35 mouse cellular contexts compared by ENCODE assay signal in genomic region chr1:22800276-22800675, GRCm38 (mm10). TPM values are rescaled to one million over a fixed set of nuclear protein-coding genes. Genes with fewer than 3 reads are reported as not detected.
DNase-seq lines count a peak whose midpoint lies in the region; ATAC-seq lines count a peak whose summit lies in the region.
"Had no signal": no experiment of that assay in that cellular context is flagged by ENCODE, and none has a peak within 500 bp of the region (broad histone marks: within the 10 kb centered on the region; RNA-seq: fewer than 3 reads in every experiment).

No protein-coding gene starts in this region.

- no peaks in the 10 kb centered on the region for H3K9me3 ChIP-seq in embryonic facial prominence, embryonic 14.5 days (ENCODE audit: control insufficient read depth, low read length)
- H3K9me3 ChIP-seq in embryonic facial prominence, embryonic 10.5 days, result no peaks in the 10 kb centered on the region
- H3K9me3 ChIP-seq in lung, embryonic 16.5 days (ENCODE audit: control insufficient read depth, low read length), result no peaks in the 10 kb centered on the region
- H3K9me3 ChIP-seq: embryonic facial prominence, embryonic 15.5 days; forebrain, embryonic 13.5 days; hindbrain, embryonic 12.5 days; limb, embryonic 12.5 days; neural tube, embryonic 12.5 days had no signal

- 66% methylated on average over 5 of the region's 5 CpGs for WGBS in embryonic facial prominence, embryonic 14.5 days
- 91% methylated on average over 5 of the region's 5 CpGs for WGBS in embryonic facial prominence, embryonic 10.5 days
- WGBS in lung, embryonic 16.5 days, result 32% methylated on average over 5 of the region's 5 CpGs

- no peaks in the 10 kb centered on the region for H3K36me3 ChIP-seq in embryonic facial prominence, embryonic 14.5 days (ENCODE audit: control insufficient read depth, insufficient read depth, low read length)
- H3K36me3 ChIP-seq in embryonic facial prominence, embryonic 10.5 days (replicated peaks), result no peaks in the 10 kb centered on the region
- H3K36me3 ChIP-seq in lung, embryonic 16.5 days (ENCODE audit: control insufficient read depth, insufficient read depth, low read length), result no peaks in the 10 kb centered on the region
- H3K36me3 ChIP-seq: embryonic facial prominence, embryonic 15.5 days; hindbrain, embryonic 12.5 days; limb, embryonic 12.5 days; neural tube, embryonic 12.5 days had no signal

- H3K4me3 ChIP-seq in embryonic facial prominence, embryonic 14.5 days (ENCODE audit: low read depth, low read length), result no peak overlapping the region
- no peak overlapping the region for H3K4me3 ChIP-seq in embryonic facial prominence, embryonic 10.5 days
- H3K4me3 ChIP-seq in lung, embryonic 16.5 days (ENCODE audit: low read length), result no peak overlapping the region
- H3K4me3 ChIP-seq: embryonic facial prominence, embryonic 15.5 days; forebrain, embryonic 13.5 days; hindbrain, embryonic 12.5 days; limb, embryonic 12.5 days; neural tube, embryonic 12.5 days had no signal

- no peak overlapping the region for H3K4me2 ChIP-seq in embryonic facial prominence, embryonic 14.5 days (ENCODE audit: low read depth, low read length)
- no peak overlapping the region for H3K4me2 ChIP-seq in lung, embryonic 16.5 days (ENCODE audit: low read depth, low read length)
- H3K4me2 ChIP-seq: embryonic facial prominence, embryonic 15.5 days; forebrain, embryonic 13.5 days; heart, embryonic 11.5 days; hindbrain, embryonic 12.5 days; limb, embryonic 12.5 days; liver, embryonic 11.5 days; midbrain, embryonic 11.5 days; neural tube, embryonic 12.5 days had no signal

- DNase-seq in embryonic facial prominence, embryonic 14.5 days (ENCODE audit: low spot score), result peak; percentile 58
- no peak for DNase-seq in embryonic facial prominence, embryonic 10.5 days (ENCODE audit: low spot score)
- DNase-seq in urinary bladder, adult 18-20 months (ENCODE audit: low spot score in 2 of 2), result peak; percentile 25 to 49
- no peak for DNase-seq in urinary bladder, adult 2 months (ENCODE audit: low spot score)
- DNase-seq in lung, postnatal 36 days, result peak; percentile 35
- DNase-seq: adrenal gland, postnatal 10 days; cerebellum, adult 18-20 months; cerebellum, postnatal 10 days; heart, adult 18-20 months; heart, postnatal 36 days; kidney, adult 8-10 months; kidney, postnatal 4 days; layer of hippocampus, adult 9-11 months; right cerebral cortex, adult 18-20 months; spleen, adult 18-20 months; thymus, adult 2 months; thymus, postnatal 4 days had no signal

- ATAC-seq in embryonic facial prominence, embryonic 14.5 days (ENCODE audit: low read depth), result no peak
- ATAC-seq in lung, embryonic 16.5 days (ENCODE audit: low read depth), result 0 out of 2 replicates have a peak, but pooled peaks have one; percentile 36
- no peak for ATAC-seq in cerebellum, adult (ENCODE audit: insufficient number of reproducible peaks, low FRiP score, low TSS enrichment)
- ATAC-seq in erythroid progenitor cell, adult 5-6 weeks (replicated peaks; ENCODE audit: low FRiP score, poor library complexity, severe bottlenecking), result no peak
- ATAC-seq: forebrain, embryonic 13.5 days; intestine, embryonic 16.5 days; midbrain, embryonic 16.5 days had no signal

- H3K27ac ChIP-seq in embryonic facial prominence, embryonic 14.5 days (replicated peaks; ENCODE audit: low read depth, low read length), result no peak overlapping the region
- H3K27ac ChIP-seq in embryonic facial prominence, embryonic 10.5 days (replicated peaks), result no peak overlapping the region
- H3K27ac ChIP-seq in lung, embryonic 16.5 days (ENCODE audit: low read length), result no peak overlapping the region
- H3K27ac ChIP-seq: embryonic facial prominence, embryonic 15.5 days; forebrain, embryonic 13.5 days; hindbrain, embryonic 12.5 days; kidney, postnatal 0 days; limb, embryonic 12.5 days; neural tube, embryonic 12.5 days had no signal

- H3K9ac ChIP-seq in embryonic facial prominence, embryonic 14.5 days (ENCODE audit: low read depth, low read length), result no peak overlapping the region
- no peak overlapping the region for H3K9ac ChIP-seq in lung, embryonic 16.5 days (ENCODE audit: low read length)
- H3K9ac ChIP-seq: embryonic facial prominence, embryonic 15.5 days; forebrain, embryonic 13.5 days; hindbrain, embryonic 12.5 days; limb, embryonic 12.5 days; neural tube, embryonic 12.5 days had no signal

- H3K27me3 ChIP-seq in embryonic facial prominence, embryonic 14.5 days (replicated peaks; ENCODE audit: control insufficient read depth, insufficient read depth, low read length), result no peaks in the 10 kb centered on the region
- H3K27me3 ChIP-seq in embryonic facial prominence, embryonic 10.5 days (replicated peaks; ENCODE audit: low read depth, poor library complexity, severe bottlenecking), result peaks cover 13% of the 10 kb centered on the region
- no peaks in the 10 kb centered on the region for H3K27me3 ChIP-seq in lung, embryonic 16.5 days (ENCODE audit: control insufficient read depth, insufficient read depth, low read depth, low read length)
- H3K27me3 ChIP-seq: CH12.LX; embryonic facial prominence, embryonic 15.5 days; forebrain, embryonic 13.5 days had no signal

- H3K4me1 ChIP-seq in embryonic facial prominence, embryonic 14.5 days (ENCODE audit: control insufficient read depth, insufficient read depth, low read length), result no peaks in the 10 kb centered on the region
- peaks cover 9% of the 10 kb centered on the region for H3K4me1 ChIP-seq in embryonic facial prominence, embryonic 10.5 days
- H3K4me1 ChIP-seq in lung, embryonic 16.5 days (replicated peaks; ENCODE audit: control insufficient read depth, insufficient read depth, low read length), result 0 out of 2 replicates have a peak, but pooled peaks cover 4% of the 10 kb centered on the region

RNA-seq across cellular contexts. Expression of gene Rims1, which starts 5.5 kb away (rescaled TPM):
- polyA plus RNA-seq in embryonic facial prominence, embryonic 14.5 days (2014; fragmentation: Nextera tagmentation; extraction: Ambion mirVana), result 2.1 and 2.9 TPM in 2 replicates
- polyA plus RNA-seq in embryonic facial prominence, embryonic 10.5 days (2016; fragmentation: Nextera tagmentation; extraction: Ambion mirVana), result 1.3 and 1.4 TPM in 2 replicates
- 44.8 and 64.7 TPM in 2 replicates for polyA plus RNA-seq in urinary bladder, adult 2 months (2012; rRNA removed)
- 2.0 TPM in 2 replicates for polyA plus RNA-seq in lung, embryonic 16.5 days (2015; fragmentation: Nextera tagmentation; extraction: Ambion mirVana)
- not detected in 2 replicates for total RNA-seq in erythroid progenitor cell, adult 5-6 weeks (2015; ENCODE audit: low replicate concordance)
- 0.51 TPM in 1 of 2 replicates, not detected in the other for total RNA-seq in erythroid progenitor cell, adult 5-6 weeks (2017; ENCODE audit: low replicate concordance)
- total RNA-seq: CH12.LX; common myeloid progenitor, adult 5-6 weeks; megakaryocyte, adult 5-6 weeks had no signal
- polyA plus RNA-seq: C2C12; thymus, adult 2 months had no signal

Comparison
In these comparisons a context has a peak if more than half of its experiments do, and no peak if none do; other contexts are left out.
1. DNase-seq: peak in embryonic facial prominence, embryonic 14.5 days (single experiment), urinary bladder, adult 18-20 months (2 of 2) and lung, postnatal 36 days (single experiment); none in embryonic facial prominence, embryonic 10.5 days (single experiment) and urinary bladder, adult 2 months (single experiment).
2. RNA of gene Rims1, which starts 5.5 kb away (polyA plus RNA-seq): 44.8 to 64.7 TPM in urinary bladder, adult 2 months; 2.1 to 2.9 TPM in embryonic facial prominence, embryonic 14.5 days, 2.0 TPM in lung, embryonic 16.5 days and 1.3 to 1.4 TPM in embryonic facial prominence, embryonic 10.5 days; every median in the first group is over 10 times any median in the second.